Mouse (Mus musculus): Measurements from ENCODE around the gene Gnb5. TPM values are rescaled to one million over a fixed set of nuclear protein-coding genes. Genes with fewer than 3 reads are reported as not detected.
"Not testable (repeated sequence)": the region's sequence is repeated elsewhere in the genome, so short reads cannot be mapped to it uniquely, and the experiment has no call there.

Gnb5 gene
- polyA plus RNA-seq, 1 experiment from 2014 or later, result 31.9 TPM

- Histone ChIP-seq H3K4me2 (replicated peaks; ENCODE audit: low read depth, low read length) (no peak overlapping the region), H3K27me3 (ENCODE audit: control insufficient read depth, insufficient read depth, low read length) (no peaks in the 10 kb centered on the region), H3K27ac (ENCODE audit: low read length) (no peak overlapping the region), H3K36me3 (ENCODE audit: control insufficient read depth, insufficient read depth, low read length) (no peaks in the 10 kb centered on the region), H3K9me3 (ENCODE audit: control insufficient read depth, low read depth, low read length) (no peaks in the 10 kb centered on the region), H3K4me1 (ENCODE audit: control insufficient read depth, insufficient read depth, low read length) (no peaks in the 10 kb centered on the region), H3K4me3 (ENCODE audit: low read depth, low read length) (no peak overlapping the region), H3K9ac (replicated peaks; ENCODE audit: low read depth, low read length) (no peak overlapping the region)
- ATAC-seq (ENCODE audit: insufficient number of reproducible peaks, insufficient read depth, low FRiP score, low read depth), result no peak
- WGBS, result 82% methylated on average over 4 of the region's 4 CpGs
Measured at GRCm38 (mm10) chr9:75355783-75356182, 49.7 kb downstream of the Gnb5 start.

GRCm38 (mm10) chr9:75357087-75357654 is 51.1 kb downstream of the Gnb5 start:
- WGBS, result 75% methylated on average over 9 of the region's 9 CpGs
- Histone ChIP-seq H3K4me2 (replicated peaks; ENCODE audit: low read depth, low read length) (no peak overlapping the region), H3K9me3 (ENCODE audit: control insufficient read depth, low read depth, low read length) (no peaks in the 10 kb centered on the region), H3K4me3 (ENCODE audit: low read depth, low read length) (no peak overlapping the region), H3K27me3 (ENCODE audit: control insufficient read depth, insufficient read depth, low read length) (no peaks in the 10 kb centered on the region), H3K9ac (replicated peaks; ENCODE audit: low read depth, low read length) (no peak overlapping the region), H3K36me3 (ENCODE audit: control insufficient read depth, insufficient read depth, low read length) (no peaks in the 10 kb centered on the region), H3K4me1 (ENCODE audit: control insufficient read depth, insufficient read depth, low read length) (no peaks in the 10 kb centered on the region), H3K27ac (ENCODE audit: low read length) (no peak overlapping the region)
- no peak for ATAC-seq (ENCODE audit: insufficient number of reproducible peaks, insufficient read depth, low FRiP score, low read depth)

GRCm38 (mm10) chr9:75361699-75362098 is 55.6 kb downstream of the Gnb5 start:
- no peak for ATAC-seq (ENCODE audit: insufficient number of reproducible peaks, insufficient read depth, low FRiP score, low read depth)
- WGBS, result 33% methylated on average over 5 of the region's 5 CpGs
- H3K9ac ChIP-seq (replicated peaks; ENCODE audit: low read depth, low read length), result no peak overlapping the region

GRCm38 (mm10) chr9:75362201-75362600 is 56.1 kb downstream of the Gnb5 start:
- Histone ChIP-seq H3K4me3 (ENCODE audit: low read depth, low read length) (no peak overlapping the region), H3K27ac (ENCODE audit: low read length) (no peak overlapping the region), H3K36me3 (ENCODE audit: control insufficient read depth, insufficient read depth, low read length) (no peaks in the 10 kb centered on the region), H3K9ac (replicated peaks; ENCODE audit: low read depth, low read length) (no peak overlapping the region), H3K27me3 (ENCODE audit: control insufficient read depth, insufficient read depth, low read length) (no peaks in the 10 kb centered on the region), H3K4me2 (replicated peaks; ENCODE audit: low read depth, low read length) (no peak overlapping the region), H3K4me1 (ENCODE audit: control insufficient read depth, insufficient read depth, low read length) (no peaks in the 10 kb centered on the region), H3K9me3 (ENCODE audit: control insufficient read depth, low read depth, low read length) (no peaks in the 10 kb centered on the region)
- ATAC-seq (ENCODE audit: insufficient number of reproducible peaks, insufficient read depth, low FRiP score, low read depth), result no peak
- WGBS, result 91% methylated on average over 4 of the region's 4 CpGs

More at GRCm38 (mm10) chr9:75361699-75362098, 55.6 kb downstream of the Gnb5 start:
- no peak overlapping the region for H3K4me2 ChIP-seq (replicated peaks; ENCODE audit: low read depth, low read length)
- no peaks in the 10 kb centered on the region for H3K27me3 ChIP-seq (ENCODE audit: control insufficient read depth, insufficient read depth, low read length)
- H3K4me1 ChIP-seq (ENCODE audit: control insufficient read depth, insufficient read depth, low read length), result no peaks in the 10 kb centered on the region
- H3K36me3 ChIP-seq (ENCODE audit: control insufficient read depth, insufficient read depth, low read length), result no peaks in the 10 kb centered on the region
- H3K27ac ChIP-seq (ENCODE audit: low read length), result no peak overlapping the region
- no peak overlapping the region for H3K4me3 ChIP-seq (ENCODE audit: low read depth, low read length)
- no peaks in the 10 kb centered on the region for H3K9me3 ChIP-seq (ENCODE audit: control insufficient read depth, low read depth, low read length)

GRCm38 (mm10) chr9:75363001-75363400 is 56.9 kb downstream of the Gnb5 start:
- no peak overlapping the region for H3K9ac ChIP-seq (replicated peaks; ENCODE audit: low read depth, low read length)
- H3K9me3 ChIP-seq (ENCODE audit: control insufficient read depth, low read depth, low read length), result no peaks in the 10 kb centered on the region
- H3K4me3 ChIP-seq (ENCODE audit: low read depth, low read length), result no peak overlapping the region
- ATAC-seq (ENCODE audit: insufficient number of reproducible peaks, insufficient read depth, low FRiP score, low read depth), result no peak
- H3K36me3 ChIP-seq (ENCODE audit: control insufficient read depth, insufficient read depth, low read length), result no peaks in the 10 kb centered on the region
- no peak overlapping the region for H3K27ac ChIP-seq (ENCODE audit: low read length)
- H3K27me3 ChIP-seq (ENCODE audit: control insufficient read depth, insufficient read depth, low read length), result no peaks in the 10 kb centered on the region
- no peaks in the 10 kb centered on the region for H3K4me1 ChIP-seq (ENCODE audit: control insufficient read depth, insufficient read depth, low read length)
- H3K4me2 ChIP-seq (replicated peaks; ENCODE audit: low read depth, low read length), result no peak overlapping the region
- 77% methylated on average over 5 of the region's 5 CpGs for WGBS

- H3K4me2 ChIP-seq (replicated peaks; ENCODE audit: low read depth, low read length); ATAC-seq (ENCODE audit: insufficient number of reproducible peaks, insufficient read depth, low FRiP score, low read depth); H3K9me3 ChIP-seq (ENCODE audit: control insufficient read depth, low read depth, low read length); H3K27me3 ChIP-seq (ENCODE audit: control insufficient read depth, insufficient read depth, low read length); H3K4me1 ChIP-seq (ENCODE audit: control insufficient read depth, insufficient read depth, low read length); H3K36me3 ChIP-seq (ENCODE audit: control insufficient read depth, insufficient read depth, low read length); H3K4me3 ChIP-seq (ENCODE audit: low read depth, low read length); H3K9ac ChIP-seq (replicated peaks; ENCODE audit: low read depth, low read length); H3K27ac ChIP-seq (ENCODE audit: low read length): not testable (repeated sequence)
- 65% methylated on average over 7 of the region's 7 CpGs for WGBS
Measured at GRCm38 (mm10) chr9:75363702-75364101, 57.6 kb downstream of the Gnb5 start.

GRCm38 (mm10) chr9:75365195-75365594 is 59.1 kb downstream of the Gnb5 start:
- no peak overlapping the region for H3K4me2 ChIP-seq (replicated peaks; ENCODE audit: low read depth, low read length)
- H3K4me1 ChIP-seq (ENCODE audit: control insufficient read depth, insufficient read depth, low read length), result no peaks in the 10 kb centered on the region
- no peaks in the 10 kb centered on the region for H3K9me3 ChIP-seq (ENCODE audit: control insufficient read depth, low read depth, low read length)
- H3K36me3 ChIP-seq (ENCODE audit: control insufficient read depth, insufficient read depth, low read length), result no peaks in the 10 kb centered on the region
- H3K27ac ChIP-seq (ENCODE audit: low read length), result no peak overlapping the region
- no peak overlapping the region for H3K9ac ChIP-seq (replicated peaks; ENCODE audit: low read depth, low read length)
- no peaks in the 10 kb centered on the region for H3K27me3 ChIP-seq (ENCODE audit: control insufficient read depth, insufficient read depth, low read length)
- no peak overlapping the region for H3K4me3 ChIP-seq (ENCODE audit: low read depth, low read length)
- 75% methylated on average over 4 of the region's 4 CpGs for WGBS
- ATAC-seq (ENCODE audit: insufficient number of reproducible peaks, insufficient read depth, low FRiP score, low read depth), result no peak

- Histone ChIP-seq H3K27me3 (ENCODE audit: control insufficient read depth, insufficient read depth, low read length) (no peaks in the 10 kb centered on the region), H3K36me3 (ENCODE audit: control insufficient read depth, insufficient read depth, low read length) (no peaks in the 10 kb centered on the region), H3K27ac (ENCODE audit: low read length) (no peak overlapping the region), H3K4me2 (replicated peaks; ENCODE audit: low read depth, low read length) (no peak overlapping the region), H3K9me3 (ENCODE audit: control insufficient read depth, low read depth, low read length) (no peaks in the 10 kb centered on the region), H3K4me1 (ENCODE audit: control insufficient read depth, insufficient read depth, low read length) (no peaks in the 10 kb centered on the region), H3K9ac (replicated peaks; ENCODE audit: low read depth, low read length) (no peak overlapping the region), H3K4me3 (ENCODE audit: low read depth, low read length) (no peak overlapping the region)
- 70% methylated on average over 5 of the region's 5 CpGs for WGBS
- no peak for ATAC-seq (ENCODE audit: insufficient number of reproducible peaks, insufficient read depth, low FRiP score, low read depth)
Measured at GRCm38 (mm10) chr9:75366191-75366590, 60.1 kb downstream of the Gnb5 start.

- Histone ChIP-seq H3K4me3 (ENCODE audit: low read depth, low read length) (no peak overlapping the region), H3K4me2 (replicated peaks; ENCODE audit: low read depth, low read length) (no peak overlapping the region), H3K27ac (ENCODE audit: low read length) (no peak overlapping the region), H3K9ac (replicated peaks; ENCODE audit: low read depth, low read length) (no peak overlapping the region), H3K4me1 (ENCODE audit: control insufficient read depth, insufficient read depth, low read length) (no peaks in the 10 kb centered on the region), H3K27me3 (ENCODE audit: control insufficient read depth, insufficient read depth, low read length) (no peaks in the 10 kb centered on the region), H3K9me3 (ENCODE audit: control insufficient read depth, low read depth, low read length) (no peaks in the 10 kb centered on the region), H3K36me3 (ENCODE audit: control insufficient read depth, insufficient read depth, low read length) (no peaks in the 10 kb centered on the region)
- WGBS, result 79% methylated on average over 3 of the region's 3 CpGs
- no peak for ATAC-seq (ENCODE audit: insufficient number of reproducible peaks, insufficient read depth, low FRiP score, low read depth)
Measured at GRCm38 (mm10) chr9:75368779-75369178, 62.7 kb downstream of the Gnb5 start.

All from stomach, embryonic 14.5 days (tissue).